Mouse (Mus musculus): Measurements from ENCODE around the gene Ikzf2. TPM values are rescaled to one million over a fixed set of nuclear protein-coding genes. Genes with fewer than 3 reads are reported as not detected.

The Ikzf2 gene
- polyA plus RNA-seq, 1 experiment from 2014 or later = 3.4 TPM

- no peak overlapping the region for H3K27ac ChIP-seq (ENCODE audit: low read depth, low read length)
- no peak for ATAC-seq (ENCODE audit: insufficient read depth, low FRiP score, low TSS enrichment)
- H3K27me3 ChIP-seq (ENCODE audit: control insufficient read depth, insufficient read depth, low read length) = no peaks in the 10 kb centered on the region
- no peak overlapping the region for H3K4me2 ChIP-seq (ENCODE audit: low read depth)
- no peak for DNase-seq (ENCODE audit: low spot score)
- H3K9me3 ChIP-seq (ENCODE audit: control insufficient read depth, low read length) = no peaks in the 10 kb centered on the region
- no peak overlapping the region for H3K9ac ChIP-seq (ENCODE audit: low read length)
- H3K4me1 ChIP-seq (ENCODE audit: control insufficient read depth, insufficient read depth, low read length) = no peaks in the 10 kb centered on the region; the same call in 1 of the 2 replicates
- H3K36me3 ChIP-seq (ENCODE audit: control insufficient read depth, insufficient read depth, low read length) = no peaks in the 10 kb centered on the region
- no peak overlapping the region for H3K4me3 ChIP-seq (ENCODE audit: low read depth, low read length)
- 28% methylated on average over 5 of the region's 5 CpGs for WGBS
Observed at GRCm38 (mm10) chr1:69656047-69656782, 30.8 kb downstream of the Ikzf2 start.

DNA sequence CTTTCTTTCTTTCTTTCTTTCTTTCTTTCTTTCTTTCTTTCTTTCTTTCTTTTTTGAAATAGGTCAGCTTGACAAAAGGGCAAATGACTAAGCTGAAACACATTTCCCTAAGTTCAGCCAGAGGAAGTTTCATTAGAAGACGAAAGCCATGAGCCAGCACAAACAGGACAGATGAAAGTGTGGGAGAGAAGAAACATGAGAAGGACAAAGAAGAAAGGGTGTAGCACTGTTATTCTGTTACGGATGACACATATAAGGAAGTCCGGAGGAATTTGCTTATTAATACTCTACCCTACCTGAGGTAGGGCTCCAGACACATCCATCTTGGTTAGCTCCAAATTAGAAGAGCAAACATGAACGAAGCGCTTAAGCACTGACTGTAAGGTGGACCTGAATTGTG, 31.7 kb downstream of the Ikzf2 start:
- Histone ChIP-seq H3K27me3 (ENCODE audit: control insufficient read depth, insufficient read depth, low read length) (no peaks in the 10 kb centered on the region), H3K4me2 (ENCODE audit: low read depth) (no peak overlapping the region), H3K27ac (ENCODE audit: low read depth, low read length) (no peak overlapping the region), H3K9me3 (ENCODE audit: control insufficient read depth, low read length) (no peaks in the 10 kb centered on the region), H3K4me3 (ENCODE audit: low read depth, low read length) (no peak overlapping the region), H3K36me3 (ENCODE audit: control insufficient read depth, insufficient read depth, low read length) (no peaks in the 10 kb centered on the region), H3K9ac (ENCODE audit: low read length) (no peak overlapping the region), H3K4me1 (ENCODE audit: control insufficient read depth, insufficient read depth, low read length) (no peaks in the 10 kb centered on the region; the same call in 1 of the 2 replicates)
- DNase-seq (ENCODE audit: low spot score) = no peak
- WGBS = 90% methylated on average over 5 of the region's 5 CpGs
- ATAC-seq (ENCODE audit: insufficient read depth, low FRiP score, low TSS enrichment) = no peak

GRCm38 (mm10) chr1:69654955-69655354, 32.1 kb downstream of the Ikzf2 start:
- ATAC-seq (ENCODE audit: insufficient read depth, low FRiP score, low TSS enrichment) = no peak
- WGBS = 92% methylated on average over 1 of the region's 1 CpGs

DNA sequence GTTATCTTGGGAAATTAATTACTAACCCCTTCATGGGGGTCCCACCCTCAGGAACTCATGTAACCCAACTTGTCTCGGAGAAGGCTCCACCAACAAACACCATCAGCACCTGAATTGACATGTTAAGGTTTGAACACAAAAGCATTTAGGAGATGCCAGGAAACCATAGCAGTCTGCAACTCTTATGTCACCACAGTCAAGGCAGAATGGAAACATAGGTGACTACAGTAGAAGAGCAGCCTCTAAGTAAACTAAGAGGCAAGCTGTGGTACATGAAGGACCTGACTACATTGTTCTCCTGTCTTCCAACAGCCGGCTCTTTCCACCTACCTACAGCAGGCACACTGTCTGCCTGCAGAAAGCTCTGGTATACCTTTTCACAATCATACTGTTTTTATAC, 33.6 kb downstream of the Ikzf2 start:
- Histone ChIP-seq H3K4me3 (ENCODE audit: low read depth, low read length) (no peak overlapping the region), H3K4me1 (ENCODE audit: control insufficient read depth, insufficient read depth, low read length) (no peaks in the 10 kb centered on the region; the same call in 1 of the 2 replicates), H3K27ac (ENCODE audit: low read depth, low read length) (no peak overlapping the region), H3K9me3 (ENCODE audit: control insufficient read depth, low read length) (no peaks in the 10 kb centered on the region), H3K4me2 (ENCODE audit: low read depth) (no peak overlapping the region), H3K9ac (ENCODE audit: low read length) (no peak overlapping the region), H3K27me3 (ENCODE audit: control insufficient read depth, insufficient read depth, low read length) (no peaks in the 10 kb centered on the region), H3K36me3 (ENCODE audit: control insufficient read depth, insufficient read depth, low read length) (no peaks in the 10 kb centered on the region)
- WGBS = 83% methylated on average over 2 of the region's 2 CpGs
- ATAC-seq (ENCODE audit: insufficient read depth, low FRiP score, low TSS enrichment) (no peak), DNase-seq (ENCODE audit: low spot score) (no peak)

More at GRCm38 (mm10) chr1:69654955-69655354, 32.1 kb downstream of the Ikzf2 start:
- H3K9ac ChIP-seq (ENCODE audit: low read length) = no peak overlapping the region
- no peaks in the 10 kb centered on the region for H3K36me3 ChIP-seq (ENCODE audit: control insufficient read depth, insufficient read depth, low read length)
- no peaks in the 10 kb centered on the region for H3K9me3 ChIP-seq (ENCODE audit: control insufficient read depth, low read length)
- DNase-seq (ENCODE audit: low spot score) = no peak
- H3K27me3 ChIP-seq (ENCODE audit: control insufficient read depth, insufficient read depth, low read length) = no peaks in the 10 kb centered on the region
- H3K4me2 ChIP-seq (ENCODE audit: low read depth) = no peak overlapping the region
- no peaks in the 10 kb centered on the region; the same call in 1 of the 2 replicates for H3K4me1 ChIP-seq (ENCODE audit: control insufficient read depth, insufficient read depth, low read length)
- no peak overlapping the region for H3K27ac ChIP-seq (ENCODE audit: low read depth, low read length)
- H3K4me3 ChIP-seq (ENCODE audit: low read depth, low read length) = no peak overlapping the region

DNA sequence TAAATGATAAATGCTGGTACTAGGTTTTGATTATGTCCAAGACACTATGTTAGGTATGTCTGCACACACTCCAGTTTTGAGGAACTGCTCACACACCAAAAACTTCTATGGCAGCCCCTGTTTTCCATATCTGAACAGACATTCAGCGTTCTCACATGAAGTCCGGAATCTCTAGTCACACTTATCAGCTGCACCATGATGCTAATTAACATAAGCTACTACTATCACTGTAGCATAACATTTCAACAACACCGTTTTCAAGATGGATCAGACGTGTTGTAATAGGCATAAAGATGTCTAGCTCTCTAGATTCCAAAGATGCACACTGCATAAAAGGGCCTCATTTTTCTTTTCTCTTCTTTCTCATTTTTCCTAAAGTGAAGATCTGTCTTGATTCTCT, 43.9 kb downstream of the Ikzf2 start:
- Histone ChIP-seq H3K4me3 (ENCODE audit: low read depth, low read length) (no peak overlapping the region), H3K9me3 (ENCODE audit: control insufficient read depth, low read length) (no peaks in the 10 kb centered on the region), H3K36me3 (ENCODE audit: control insufficient read depth, insufficient read depth, low read length) (no peaks in the 10 kb centered on the region), H3K4me1 (ENCODE audit: control insufficient read depth, insufficient read depth, low read length) (no peaks in the 10 kb centered on the region), H3K9ac (ENCODE audit: low read length) (no peak overlapping the region), H3K27me3 (ENCODE audit: control insufficient read depth, insufficient read depth, low read length) (no peaks in the 10 kb centered on the region), H3K27ac (ENCODE audit: low read depth, low read length) (no peak overlapping the region), H3K4me2 (ENCODE audit: low read depth) (no peak overlapping the region)
- ATAC-seq (ENCODE audit: insufficient read depth, low FRiP score, low TSS enrichment) = no peak
- WGBS = 93% methylated on average over 4 of the region's 4 CpGs
- DNase-seq (ENCODE audit: low spot score) = no peak

- WGBS = 87% methylated on average over 6 of the region's 6 CpGs
- no peak overlapping the region for H3K4me2 ChIP-seq (ENCODE audit: low read depth)
- H3K27me3 ChIP-seq (ENCODE audit: control insufficient read depth, insufficient read depth, low read length) = no peaks in the 10 kb centered on the region
- DNase-seq (ENCODE audit: low spot score) (no peak), ATAC-seq (ENCODE audit: insufficient read depth, low FRiP score, low TSS enrichment) (no peak)
- no peak overlapping the region for H3K9ac ChIP-seq (ENCODE audit: low read length)
- no peaks in the 10 kb centered on the region for H3K4me1 ChIP-seq (ENCODE audit: control insufficient read depth, insufficient read depth, low read length)
- H3K36me3 ChIP-seq (ENCODE audit: control insufficient read depth, insufficient read depth, low read length) = no peaks in the 10 kb centered on the region
- H3K9me3 ChIP-seq (ENCODE audit: control insufficient read depth, low read length) = no peaks in the 10 kb centered on the region
- H3K4me3 ChIP-seq (ENCODE audit: low read depth, low read length) = no peak overlapping the region
- H3K27ac ChIP-seq (ENCODE audit: low read depth, low read length) = no peak overlapping the region
Observed at GRCm38 (mm10) chr1:69641986-69642385, 45.1 kb downstream of the Ikzf2 start.

DNA sequence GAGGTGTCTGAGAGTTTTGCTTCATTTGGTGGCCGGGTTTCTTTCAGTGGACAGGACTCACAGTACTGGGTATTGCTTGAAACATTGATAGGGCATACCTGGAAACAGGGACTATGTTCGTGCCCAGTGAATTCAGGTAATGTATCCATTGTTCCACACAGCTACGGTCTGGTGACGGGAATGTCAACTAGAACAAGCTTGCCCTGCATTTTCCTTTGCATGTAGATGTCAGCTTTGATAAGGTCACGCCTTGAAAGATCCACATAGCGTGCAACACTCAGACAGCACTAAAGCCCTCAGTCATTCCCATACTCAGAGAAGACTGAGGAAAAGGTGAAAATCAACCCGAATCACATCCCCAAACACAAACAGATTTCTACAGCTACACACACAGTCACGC, 48.7 kb downstream of the Ikzf2 start:
- Histone ChIP-seq H3K27me3 (ENCODE audit: control insufficient read depth, insufficient read depth, low read length) (no peaks in the 10 kb centered on the region), H3K27ac (ENCODE audit: low read depth, low read length) (no peak overlapping the region), H3K4me3 (ENCODE audit: low read depth, low read length) (no peak overlapping the region), H3K9me3 (ENCODE audit: control insufficient read depth, low read length) (no peaks in the 10 kb centered on the region), H3K4me1 (ENCODE audit: control insufficient read depth, insufficient read depth, low read length) (no peaks in the 10 kb centered on the region), H3K4me2 (ENCODE audit: low read depth) (no peak overlapping the region), H3K36me3 (ENCODE audit: control insufficient read depth, insufficient read depth, low read length) (no peaks in the 10 kb centered on the region), H3K9ac (ENCODE audit: low read length) (no peak overlapping the region)
- no peak for ATAC-seq (ENCODE audit: insufficient read depth, low FRiP score, low TSS enrichment)
- no peak for DNase-seq (ENCODE audit: low spot score)
- 87% methylated on average over 8 of the region's 8 CpGs for WGBS

DNA sequence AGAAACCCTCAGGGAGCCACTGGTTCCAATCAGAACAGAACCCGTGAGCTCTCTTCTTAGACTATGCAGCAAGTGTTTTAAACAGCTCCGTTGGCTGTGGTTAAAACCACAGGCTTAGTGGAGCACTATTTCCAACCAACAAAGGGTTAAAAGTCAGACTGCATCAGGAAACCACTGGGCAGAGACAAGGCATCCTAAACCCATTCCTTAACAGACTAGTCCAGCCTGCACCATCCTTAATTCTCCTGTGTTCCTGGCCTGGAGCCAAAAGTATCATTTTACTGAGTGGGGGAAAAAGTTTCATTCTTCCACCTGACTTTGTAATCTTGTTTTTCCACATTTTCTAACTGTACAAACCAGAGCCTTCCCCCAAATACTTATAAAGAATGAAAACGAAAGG, 49.1 kb downstream of the Ikzf2 start:
- no peaks in the 10 kb centered on the region for H3K4me1 ChIP-seq (ENCODE audit: control insufficient read depth, insufficient read depth, low read length)
- no peak overlapping the region for H3K27ac ChIP-seq (ENCODE audit: low read depth, low read length)
- no peak overlapping the region for H3K4me2 ChIP-seq (ENCODE audit: low read depth)
- no peaks in the 10 kb centered on the region for H3K36me3 ChIP-seq (ENCODE audit: control insufficient read depth, insufficient read depth, low read length)
- H3K9ac ChIP-seq (ENCODE audit: low read length) = no peak overlapping the region
- H3K4me3 ChIP-seq (ENCODE audit: low read depth, low read length) = no peak overlapping the region
- WGBS = 72% methylated on average over 3 of the region's 3 CpGs
- DNase-seq (ENCODE audit: low spot score) (no peak), ATAC-seq (ENCODE audit: insufficient read depth, low FRiP score, low TSS enrichment) (no peak)
- H3K27me3 ChIP-seq (ENCODE audit: control insufficient read depth, insufficient read depth, low read length) = no peaks in the 10 kb centered on the region
- no peaks in the 10 kb centered on the region for H3K9me3 ChIP-seq (ENCODE audit: control insufficient read depth, low read length)

- H3K27me3 ChIP-seq (ENCODE audit: control insufficient read depth, insufficient read depth, low read length) = no peaks in the 10 kb centered on the region
- no peak overlapping the region for H3K4me2 ChIP-seq (ENCODE audit: low read depth)
- DNase-seq (ENCODE audit: low spot score) (no peak), ATAC-seq (ENCODE audit: insufficient read depth, low FRiP score, low TSS enrichment) (no peak)
- no peak overlapping the region for H3K9ac ChIP-seq (ENCODE audit: low read length)
- no peak overlapping the region for H3K27ac ChIP-seq (ENCODE audit: low read depth, low read length)
- H3K36me3 ChIP-seq (ENCODE audit: control insufficient read depth, insufficient read depth, low read length) = no peaks in the 10 kb centered on the region
- H3K4me3 ChIP-seq (ENCODE audit: low read depth, low read length) = no peak overlapping the region
- 95% methylated on average over 2 of the region's 2 CpGs for WGBS
- no peaks in the 10 kb centered on the region for H3K9me3 ChIP-seq (ENCODE audit: control insufficient read depth, low read length)
- H3K4me1 ChIP-seq (ENCODE audit: control insufficient read depth, insufficient read depth, low read length) = no peaks in the 10 kb centered on the region
Observed at GRCm38 (mm10) chr1:69634259-69634658, 52.8 kb downstream of the Ikzf2 start.
